Mouse (Mus musculus) thymus, adult 2 months (tissue): ENCODE data around the gene Lrg1. TPM values are rescaled to one million over a fixed set of nuclear protein-coding genes. Genes with fewer than 3 reads are reported as not detected.

Experiments used
- DNase-seq: peaks from one replicate; pipeline ENCODE4 v3.0.0; 2021
- H3K27ac ChIP-seq: fragments of 200-500 bp; 2 replicates; pipeline ENCODE4 v1.5.1; 2012; ENCODE audit warnings: low read length, control low read depth; ENCODE audit not compliant: control insufficient read depth, insufficient read depth
- H3K27me3 ChIP-seq: fragments of 200-500 bp; 2 replicates; pipeline ENCODE4 v1.6.1; 2012; ENCODE audit warnings: mild to moderate bottlenecking, low read length, moderate library complexity, mixed read lengths; ENCODE audit not compliant: control insufficient read depth, insufficient read depth
- H3K36me3 ChIP-seq: fragments of 200-500 bp; 2 replicates; pipeline ENCODE4 v1.6.1; 2012; ENCODE audit warnings: mild to moderate bottlenecking, low read length, moderate library complexity; ENCODE audit not compliant: control insufficient read depth, insufficient read depth
- H3K4me1 ChIP-seq: fragments of 200-500 bp; replicated peaks from 2 replicates; pipeline ENCODE4 v1.6.1; 2012; ENCODE audit warnings: low read length; ENCODE audit not compliant: control insufficient read depth, insufficient read depth
- H3K4me3 ChIP-seq: fragments of 200-500 bp; 2 replicates; pipeline ENCODE4 v1.5.1; 2012; ENCODE audit warnings: mild to moderate bottlenecking, low read length, control low read depth, moderate library complexity; ENCODE audit not compliant: control insufficient read depth, insufficient read depth
- CTCF ChIP-seq: fragments of 200-500 bp; IDR thresholded peaks from 2 replicates; pipeline ENCODE4 v1.5.1; 2012; ENCODE audit warnings: mild to moderate bottlenecking, control low read depth, low read length, moderate library complexity, borderline replicate concordance; ENCODE audit not compliant: control insufficient read depth, poor library complexity, insufficient read depth; ENCODE audit errors: extremely low read depth
- POLR2A ChIP-seq: fragments of 200-500 bp; IDR thresholded peaks from 2 replicates; pipeline ENCODE4 v1.6.1; 2012; ENCODE audit warnings: mild to moderate bottlenecking, low read length, control low read depth, moderate library complexity; ENCODE audit not compliant: control insufficient read depth, poor library complexity, insufficient read depth; ENCODE audit errors: extremely low read depth
- WGBS: fragments of 180-500 bp; shearing (Covaris S2); methylation state at CpG from one replicate; pipeline ENCODE4 v1.1.7; 2018; 5-methylcytosine and 5-hydroxymethylcytosine counted together
- polyA plus RNA-seq: library from polyadenylated mRNA; depleted of rRNA; stranded (reverse); fragments of >200 nt; gene quantifications from 2 replicates; pipeline ENCODE4 v1.2.3, GENCODE M21; 2012; rRNA removed

Lrg1 gene
- polyA plus RNA-seq, 1 experiment: 23.5 TPM

DNA sequence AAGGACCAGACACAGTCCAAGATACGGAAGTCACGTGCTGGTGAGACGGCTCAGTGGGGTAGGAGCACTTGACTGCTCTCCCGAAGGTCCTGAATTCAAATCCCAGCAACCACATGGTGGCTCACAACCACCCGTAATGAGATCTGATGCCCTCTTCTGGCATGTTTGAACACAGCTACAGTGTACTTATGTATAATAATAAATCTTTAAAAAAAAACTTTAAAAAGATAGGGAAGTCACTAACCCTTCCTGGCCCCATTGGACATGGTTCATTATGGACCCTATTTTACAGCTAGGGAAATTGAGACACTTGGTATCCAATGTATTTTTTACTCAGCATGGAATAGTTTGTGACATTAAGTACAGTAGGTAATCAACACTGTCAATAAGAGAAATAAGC, 44.3 kb downstream of the Lrg1 start:
- no peaks in the 10 kb centered on the region for H3K27me3 ChIP-seq
- H3K4me3 ChIP-seq: no peak overlapping the region
- H3K27ac ChIP-seq: no peak overlapping the region
- TF ChIP-seq CTCF (no peak), POLR2A (no peak)
- H3K4me1 ChIP-seq: peaks cover 31% of the 10 kb centered on the region
- no peak for DNase-seq
- WGBS: 91% methylated on average over 5 of the region's 5 CpGs
- H3K36me3 ChIP-seq: no peaks in the 10 kb centered on the region

DNA sequence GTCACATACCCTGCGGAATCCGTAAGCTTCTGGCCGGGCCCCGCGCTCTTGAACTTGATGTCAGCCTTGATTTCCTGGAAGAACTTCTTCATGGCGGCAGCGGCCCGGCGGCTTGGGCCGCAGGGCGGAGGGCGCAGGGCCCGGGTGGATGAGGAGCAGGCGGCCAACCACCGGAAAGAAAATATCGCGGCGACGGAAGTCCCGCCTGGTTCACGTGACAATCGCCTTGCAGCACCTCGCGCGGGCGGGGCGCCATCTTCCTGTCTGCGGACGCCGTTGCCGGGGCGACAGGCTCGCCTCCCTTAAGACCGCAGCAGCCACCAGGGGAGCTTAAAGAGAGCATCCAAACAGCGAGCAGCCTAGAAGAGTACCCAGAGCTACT, 47.0 kb downstream of the Lrg1 start, which contains the start of gene Ubxn6:
TSS of gene Ubxn6 (minus strand) at position 202 of the 382 bp plus-strand sequence.
- peak; percentile 97 for DNase-seq
- peak; percentile 75 for TF ChIP-seq POLR2A
- peak; percentile 46; the same call in 1 of the 2 replicates for TF ChIP-seq CTCF
- no peaks in the 10 kb centered on the region for H3K27me3 ChIP-seq
- peaks cover 11% of the 10 kb centered on the region for H3K36me3 ChIP-seq
- peaks cover 14% of the 10 kb centered on the region for H3K4me1 ChIP-seq
- H3K4me3 ChIP-seq: peak within 1 kb of the TSS; percentile 83
- 1% methylated on average over 35 of the region's 35 CpGs for WGBS
- peak within 1 kb of the TSS; percentile 83 for H3K27ac ChIP-seq

DNA sequence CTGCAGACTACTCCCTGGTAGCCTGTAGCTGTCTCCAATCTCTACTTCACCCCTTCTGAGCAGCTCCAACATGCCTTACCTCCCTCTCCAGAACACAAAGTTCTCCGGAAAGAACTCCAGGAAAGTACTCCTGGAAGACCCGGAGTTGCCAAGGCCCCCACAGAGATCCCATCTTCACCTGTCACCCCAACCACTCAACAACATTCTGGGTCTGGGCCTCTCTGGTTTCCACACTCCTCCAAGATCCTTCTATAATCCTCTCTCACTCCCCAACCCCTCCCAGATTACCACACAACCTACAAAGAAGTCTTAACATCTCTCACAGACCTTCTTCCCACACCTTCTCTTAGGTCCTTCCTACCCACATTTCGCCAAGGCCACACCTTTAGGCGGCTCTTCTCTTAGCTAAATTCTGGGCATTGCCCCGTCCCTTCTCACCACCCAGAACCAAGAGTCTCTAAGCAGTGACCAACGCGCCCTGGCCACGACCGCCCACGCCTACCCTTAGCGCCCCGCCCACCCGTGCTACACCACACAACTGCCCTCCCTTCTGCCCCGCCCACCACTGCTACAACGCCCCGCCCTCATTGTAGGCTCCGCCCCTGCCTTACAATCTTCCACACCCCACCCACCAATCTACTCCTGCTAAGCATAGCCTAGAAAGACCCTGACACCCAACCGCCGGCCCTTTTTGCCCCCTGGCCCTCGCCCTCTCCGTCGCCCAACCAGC, 47.5 kb downstream of the Lrg1 start:
- WGBS: 9% methylated on average over 22 of the region's 22 CpGs
- no peak for TF ChIP-seq POLR2A
- no peak for TF ChIP-seq CTCF
- peaks cover 16% of the 10 kb centered on the region for H3K36me3 ChIP-seq
- DNase-seq: peak; percentile 77
- no peaks in the 10 kb centered on the region for H3K27me3 ChIP-seq
- H3K4me1 ChIP-seq: peaks cover 14% of the 10 kb centered on the region
- H3K27ac ChIP-seq: peak overlapping the region; percentile 83
- H3K4me3 ChIP-seq: peak overlapping the region; percentile 83

DNA sequence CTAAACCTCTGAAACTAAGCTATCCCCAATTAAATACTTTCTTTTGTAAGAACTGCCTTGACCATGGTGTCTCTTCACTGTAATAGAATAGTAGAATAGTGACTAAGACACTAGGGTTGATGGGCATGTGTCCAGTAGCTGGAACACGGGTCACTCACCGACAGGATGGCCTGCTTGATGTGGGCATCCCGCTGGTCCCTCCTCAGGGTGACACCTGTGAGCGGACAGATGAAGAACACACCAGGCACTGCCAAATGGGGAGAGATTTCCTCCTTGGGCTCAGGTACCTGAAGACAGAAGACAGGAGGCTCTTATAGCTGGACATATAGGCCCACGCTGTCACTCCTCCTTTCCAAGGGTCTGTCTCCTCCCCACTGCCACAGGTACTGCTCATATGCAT, 49.6 kb downstream of the Lrg1 start:
- Histone ChIP-seq H3K36me3 (peaks cover 36% of the 10 kb centered on the region), H3K4me3 (no peak overlapping the region), H3K4me1 (peaks cover 11% of the 10 kb centered on the region), H3K27me3 (no peaks in the 10 kb centered on the region), H3K27ac (no peak overlapping the region)
- no peak for TF ChIP-seq POLR2A
- no peak for TF ChIP-seq CTCF
- WGBS: 97% methylated on average over 5 of the region's 5 CpGs
- DNase-seq: no peak

DNA sequence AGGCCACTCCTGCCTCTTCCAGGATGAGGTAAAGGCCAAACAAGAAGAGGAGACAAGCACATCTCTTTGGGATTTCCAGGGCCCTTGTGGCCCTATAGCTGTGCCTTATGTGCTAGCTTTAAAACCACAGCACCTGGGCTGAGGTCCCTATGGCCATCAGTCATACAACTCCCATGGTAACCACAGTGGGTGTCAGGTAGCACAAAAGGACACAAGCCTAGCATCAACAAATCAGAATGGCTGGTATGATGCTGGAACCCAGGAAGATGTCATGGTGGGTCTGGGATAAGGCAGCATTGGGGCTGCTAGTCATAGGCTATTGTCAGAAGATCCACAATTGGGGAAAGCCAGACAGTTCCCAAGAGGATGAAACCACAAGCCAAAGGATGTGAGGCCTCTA, 50.7 kb downstream of the Lrg1 start:
- Histone ChIP-seq H3K4me3 (no peak overlapping the region), H3K36me3 (peaks cover 42% of the 10 kb centered on the region), H3K27ac (no peak overlapping the region), H3K4me1 (peaks cover 11% of the 10 kb centered on the region), H3K27me3 (no peaks in the 10 kb centered on the region)
- no peak for DNase-seq
- TF ChIP-seq CTCF (no peak), POLR2A (no peak)

Other genes with a start within 250 kb of the Lrg1 start
- 0.27 and 0.36 TPM in 2 replicates for gene Zfp119a, start 243.1 kb downstream of the Lrg1 start, polyA plus RNA-seq
- gene Zfp959, start 229.9 kb downstream of the Lrg1 start, polyA plus RNA-seq: 1.6 and 1.9 TPM in 2 replicates
- 0.17 and 0.23 TPM in 2 replicates for gene Zfp119b, start 172.5 kb downstream of the Lrg1 start, polyA plus RNA-seq
- gene Ebi3, start 169.4 kb downstream of the Lrg1 start, polyA plus RNA-seq: 24.5 and 25.9 TPM in 2 replicates
- gene Yju2, start 162.9 kb downstream of the Lrg1 start, polyA plus RNA-seq: 16.9 and 17.3 TPM in 2 replicates
- 0.59 and 1.9 TPM in 2 replicates for gene Shd, start 151.5 kb downstream of the Lrg1 start, polyA plus RNA-seq
- gene Fsd1, start 135.5 kb downstream of the Lrg1 start, polyA plus RNA-seq: 0.26 and 0.62 TPM in 2 replicates
- gene Stap2, start 116.4 kb downstream of the Lrg1 start, polyA plus RNA-seq: 16.4 and 22.2 TPM in 2 replicates
- gene Mpnd, start 116.3 kb downstream of the Lrg1 start, polyA plus RNA-seq: 180 and 188 TPM in 2 replicates
- 216 and 248 TPM in 2 replicates for gene Sh3gl1, start 85.4 kb downstream of the Lrg1 start, polyA plus RNA-seq
- 16.9 and 21.4 TPM in 2 replicates for gene Chaf1a, start 81.6 kb downstream of the Lrg1 start, polyA plus RNA-seq
- gene Ubxn6, start 47.0 kb downstream of the Lrg1 start, polyA plus RNA-seq: 76.7 and 93.1 TPM in 2 replicates
- gene Hdgfl2, start 42.4 kb downstream of the Lrg1 start, polyA plus RNA-seq: 80.6 and 83.3 TPM in 2 replicates
- 16.7 and 29.0 TPM in 2 replicates for gene Plin4, start 12.2 kb downstream of the Lrg1 start, polyA plus RNA-seq
- 6.2 and 11.7 TPM in 2 replicates for gene Plin5, start 4.4 kb downstream of the Lrg1 start, polyA plus RNA-seq
- 3.8 and 4.9 TPM in 2 replicates for gene Sema6b, start 18.3 kb upstream of the Lrg1 start, polyA plus RNA-seq
- 21.6 and 26.8 TPM in 2 replicates for gene Tnfaip8l1, start 40.5 kb upstream of the Lrg1 start, polyA plus RNA-seq
- 57.4 and 62.3 TPM in 2 replicates for gene Mydgf, start 61.9 kb upstream of the Lrg1 start, polyA plus RNA-seq
- 85.6 and 95.2 TPM in 2 replicates for gene Dpp9, start 96.9 kb upstream of the Lrg1 start, polyA plus RNA-seq
- 43.1 and 45.2 TPM in 2 replicates for gene Fem1a, start 134.8 kb upstream of the Lrg1 start, polyA plus RNA-seq
- gene Ticam1, start 154.8 kb upstream of the Lrg1 start, polyA plus RNA-seq: 21.6 and 23.1 TPM in 2 replicates
- 29.3 and 33.0 TPM in 2 replicates for gene Plin3, start 170.9 kb upstream of the Lrg1 start, polyA plus RNA-seq
- gene Arrdc5, start 178.3 kb upstream of the Lrg1 start, polyA plus RNA-seq: not detected in 2 replicates
- 154 and 258 TPM in 2 replicates for gene Uhrf1, start 181.3 kb upstream of the Lrg1 start, polyA plus RNA-seq
- gene Kdm4b, start 204.1 kb upstream of the Lrg1 start, polyA plus RNA-seq: 94.1 and 117 TPM in 2 replicates